Mouse (Mus musculus) CH12.LX (cell line): ENCODE measurements around the gene Cbll1. TPM values are rescaled to one million over a fixed set of nuclear protein-coding genes. Genes with fewer than 3 reads are reported as not detected.

Experiments
- DNase-seq: peaks from one replicate; pipeline ENCODE4 v3.0.0-alpha.2; 2013; ENCODE audit errors: extremely low read depth
- H3K27ac ChIP-seq: 2 replicates; pipeline ENCODE4 v1.5.1; 2012; ENCODE audit warnings: low read depth, mild to moderate bottlenecking, control low read depth, moderate library complexity; ENCODE audit not compliant: insufficient read depth
- H3K27me3 ChIP-seq: replicated peaks from 2 replicates; pipeline ENCODE3; 2012; ENCODE audit warnings: inconsistent platforms
- H3K36me3 ChIP-seq, 2 experiments: replicated peaks in 1 of 2; 2 replicates each; pipeline versions ENCODE3 to v1.6.1; 2012; ENCODE audit warnings: inconsistent platforms in 1 of 2, low read length in 1 of 2, mild to moderate bottlenecking in 1 of 2, mixed read lengths in 1 of 2, moderate library complexity in 1 of 2; ENCODE audit not compliant: control insufficient read depth in 1 of 2, insufficient read depth in 1 of 2
- H3K4me1 ChIP-seq, 2 experiments: 2 replicates each; pipeline ENCODE4 v1.6.1; 2012; ENCODE audit warnings: inconsistent platforms in 1 of 2, moderate library complexity in 1 of 2; ENCODE audit not compliant: insufficient read depth in 2 of 2, control insufficient read depth in 1 of 2
- H3K4me2 ChIP-seq: 2 replicates; pipeline ENCODE4 v1.6.1; 2012; ENCODE audit warnings: low read depth, mild to moderate bottlenecking, control low read depth; ENCODE audit not compliant: poor library complexity, insufficient read depth, severe bottlenecking
- H3K4me3 ChIP-seq, 3 experiments: fragments of 150-350 bp in 1 of 3; sonication (generic) in 1 of 3; replicated peaks in 1 of 3; 2 replicates each; pipeline versions ENCODE3 to v1.5.1; 2011 to 2012; ENCODE audit warnings: low read depth in 2 of 3, low read length in 2 of 3, mild to moderate bottlenecking in 2 of 3, moderate library complexity in 2 of 3, control low read depth in 1 of 3, improper control_type of control experiment in 1 of 3, inconsistent platforms in 1 of 3, mixed read lengths in 1 of 3; ENCODE audit not compliant: poor library complexity in 1 of 3
- H3K79me2 ChIP-seq: replicated peaks from 2 replicates; pipeline ENCODE4 v1.6.1; 2012; ENCODE audit warnings: mild to moderate bottlenecking, moderate library complexity; ENCODE audit not compliant: control insufficient read depth, poor library complexity, insufficient read depth, severe bottlenecking; ENCODE audit errors: extremely low read depth
- H3K9ac ChIP-seq: 2 replicates; pipeline ENCODE4 v1.6.1; 2012; ENCODE audit warnings: low read depth, mild to moderate bottlenecking, control low read depth, moderate library complexity; ENCODE audit not compliant: insufficient read depth
- H3K9me3 ChIP-seq: replicated peaks from 2 replicates; pipeline ENCODE3; 2012; ENCODE audit warnings: low read length, inconsistent platforms, mixed read lengths
- CHD1 ChIP-seq: IDR thresholded peaks from 2 replicates; pipeline ENCODE4 v1.6.1; 2012; ENCODE audit warnings: low read depth, low read length, improper control_type of control experiment, inconsistent platforms
- CHD2 ChIP-seq: IDR thresholded peaks from 2 replicates; pipeline ENCODE4 v1.6.1; 2011; ENCODE audit warnings: low read length, improper control_type of control experiment
- GABPA ChIP-seq: IDR thresholded peaks from 2 replicates; pipeline ENCODE4 v1.6.1; 2012; ENCODE audit warnings: low read depth, low read length, improper control_type of control experiment, inconsistent platforms; ENCODE audit not compliant: insufficient replicate concordance
- IRF4 ChIP-seq: IDR thresholded peaks from 2 replicates; pipeline ENCODE4 v1.6.1; 2014; ENCODE audit warnings: low read depth, mild to moderate bottlenecking, inconsistent platforms, low read length, improper control_type of control experiment
- JUN ChIP-seq: IDR thresholded peaks from 2 replicates; pipeline ENCODE4 v1.6.1; 2011; ENCODE audit warnings: low read depth, mild to moderate bottlenecking, low read length, improper control_type of control experiment, moderate library complexity; ENCODE audit not compliant: insufficient read depth
- JUND ChIP-seq: conservative IDR thresholded peaks from 2 replicates; pipeline ENCODE4 v1.6.1; 2011; ENCODE audit warnings: low read depth, low read length, improper control_type of control experiment
- MAX ChIP-seq: IDR thresholded peaks from 2 replicates; pipeline ENCODE4 v1.6.1; 2011; ENCODE audit warnings: low read length, improper control_type of control experiment
- MAZ ChIP-seq: IDR thresholded peaks from 2 replicates; pipeline ENCODE4 v1.6.1; 2012; ENCODE audit warnings: low read depth, mild to moderate bottlenecking, inconsistent platforms, low read length, improper control_type of control experiment, moderate library complexity
- NELFE ChIP-seq: IDR thresholded peaks from 2 replicates; pipeline ENCODE4 v1.6.1; 2011; ENCODE audit warnings: low read depth, low read length, improper control_type of control experiment
- PAX5 ChIP-seq: IDR thresholded peaks from 2 replicates; pipeline ENCODE4 v1.6.1; 2012; ENCODE audit warnings: low read length, inconsistent platforms, mixed read lengths
- POLR2A ChIP-seq: IDR thresholded peaks from 2 replicates; pipeline ENCODE4 v1.6.1; 2011; ENCODE audit warnings: low read depth, mild to moderate bottlenecking, improper control_type of control experiment, low read length
- POLR2AphosphoS2 ChIP-seq: IDR thresholded peaks from 2 replicates; pipeline ENCODE4 v1.6.1; 2011; ENCODE audit warnings: low read depth, low read length, improper control_type of control experiment
- RCOR1 ChIP-seq: conservative IDR thresholded peaks from 2 replicates; pipeline ENCODE4 v1.6.1; 2012; ENCODE audit warnings: low read depth, mild to moderate bottlenecking, inconsistent platforms, low read length, improper control_type of control experiment
- SIN3A ChIP-seq: IDR thresholded peaks from 2 replicates; pipeline ENCODE4 v1.6.1; 2012; ENCODE audit warnings: low read length, improper control_type of control experiment, inconsistent platforms
- TCF12 ChIP-seq: IDR thresholded peaks from 2 replicates; pipeline ENCODE4 v1.6.1; 2014; ENCODE audit warnings: low read depth, mild to moderate bottlenecking, inconsistent platforms, low read length, improper control_type of control experiment
- UBTF ChIP-seq: IDR thresholded peaks from 2 replicates; pipeline ENCODE4 v1.6.1; 2012; ENCODE audit warnings: low read depth, mild to moderate bottlenecking, inconsistent platforms, low read length, improper control_type of control experiment, moderate library complexity
- USF1 ChIP-seq: IDR thresholded peaks from 2 replicates; pipeline ENCODE4 v1.6.1; 2014; ENCODE audit warnings: low read depth, mild to moderate bottlenecking, inconsistent platforms, low read length, improper control_type of control experiment
- ZC3H11A ChIP-seq: IDR thresholded peaks from 2 replicates; pipeline ENCODE4 v1.6.1; 2012; ENCODE audit warnings: low read depth, mild to moderate bottlenecking, inconsistent platforms, low read length, improper control_type of control experiment
- ZNF384 ChIP-seq: IDR thresholded peaks from 2 replicates; pipeline ENCODE4 v1.6.1; 2012; ENCODE audit warnings: low read depth, low read length, improper control_type of control experiment, inconsistent platforms
- dilution Hi-C: fragments of 300-500 bp; cut with MboI; formaldehyde crosslinking; loops from 2 replicates; pipeline ENCODE4 v1.14.3; 2020; ENCODE audit warnings: low sequenced_read_pairs; ENCODE audit not compliant: extremely low pct_unique_long_range_greater_than_20kb, extremely low pct_ligation_motif_present
- in situ Hi-C: fragments of 300-500 bp; cut with MboI; formaldehyde crosslinking; loops from 3 replicates; pipeline ENCODE4 v1.14.3; 2019; ENCODE audit warnings: low sequenced_read_pairs, low pct_ligation_motif_present, low pct_unique_long_range_greater_than_20kb, mixed read lengths
- polyA plus RNA-seq: library from polyadenylated mRNA; unstranded; fragments of >175 nt; gene quantifications from 2 replicates; pipeline ENCODE4 v1.2.1, GENCODE M21; 2012; ENCODE audit warnings: low read depth; ENCODE audit not compliant: insufficient read length
- total RNA-seq, 2 experiments: library from RNA; depleted of rRNA; stranded (reverse); fragments of 300-350 nt in 1 of 2; fragments of >200 nt in 1 of 2; gene quantifications; 2 replicates each; pipeline ENCODE4 v1.2.3; 2012 to 2014

Gene Cbll1
- total and polyA plus RNA-seq, 3 experiments = 4.5 to 18.8 (median 5.2) TPM

- no peaks in the 10 kb centered on the region for H3K27me3 ChIP-seq
- no peak overlapping the region for H3K27ac ChIP-seq
- H3K36me3 ChIP-seq = no peaks in the 10 kb centered on the region
- H3K9me3 ChIP-seq = no peaks in the 10 kb centered on the region
- H3K9ac ChIP-seq = no peak overlapping the region
- dilution Hi-C loops = no loop called here
- TF ChIP-seq SIN3A (no peak), POLR2A (no peak), JUN (no peak), ZC3H11A (no peak), ZNF384 (no peak), RCOR1 (no peak), UBTF (no peak), CHD2 (no peak), USF1 (no peak), GABPA (no peak), TCF12 (no peak), MAZ (no peak), JUND (no peak)
- H3K79me2 ChIP-seq = no peaks in the 10 kb centered on the region
- no peak overlapping the region for H3K4me3 ChIP-seq
- H3K4me1 ChIP-seq = no peaks in the 10 kb centered on the region
- DNase-seq = no peak
- H3K4me2 ChIP-seq = no peak overlapping the region
- in situ Hi-C loops = no loop called here
These were observed 36.8 kb downstream of the Cbll1 start for GRCm38 (mm10) chr12:31462615-31463014.

- H3K4me3 ChIP-seq = no peak overlapping the region
- TF ChIP-seq RCOR1 (no peak), JUND (no peak), CHD1 (no peak), POLR2AphosphoS2 (no peak), IRF4 (no peak), MAZ (no peak), MAX (no peak), NELFE (no peak), ZC3H11A (no peak), PAX5 (no peak)
- H3K27ac ChIP-seq = no peak overlapping the region
- H3K27me3 ChIP-seq = no peaks in the 10 kb centered on the region
- no peaks in the 10 kb centered on the region for H3K9me3 ChIP-seq
- dilution Hi-C loops (no loop called here), in situ Hi-C loops (no loop called here)
- no peaks in the 10 kb centered on the region for H3K36me3 ChIP-seq
- no peak overlapping the region for H3K9ac ChIP-seq
- H3K4me2 ChIP-seq = no peak overlapping the region
- H3K79me2 ChIP-seq = no peaks in the 10 kb centered on the region
- no peaks in the 10 kb centered on the region for H3K4me1 ChIP-seq
- DNase-seq = no peak
These were observed 38.0 kb downstream of the Cbll1 start for GRCm38 (mm10) chr12:31461371-31461770.
